Mouse (Mus musculus) c-Kit-negative CD71-positive TER-119-positive erythroid progenitor cells, embryonic 14.5 days (primary cell): Measurements from ENCODE around the gene Drc1.

Experiments
- DNase-seq: peaks from one replicate; pipeline ENCODE4 v3.0.0-alpha.2; 2013; ENCODE audit warnings: low read depth, low spot score

The Drc1 gene

DNA sequence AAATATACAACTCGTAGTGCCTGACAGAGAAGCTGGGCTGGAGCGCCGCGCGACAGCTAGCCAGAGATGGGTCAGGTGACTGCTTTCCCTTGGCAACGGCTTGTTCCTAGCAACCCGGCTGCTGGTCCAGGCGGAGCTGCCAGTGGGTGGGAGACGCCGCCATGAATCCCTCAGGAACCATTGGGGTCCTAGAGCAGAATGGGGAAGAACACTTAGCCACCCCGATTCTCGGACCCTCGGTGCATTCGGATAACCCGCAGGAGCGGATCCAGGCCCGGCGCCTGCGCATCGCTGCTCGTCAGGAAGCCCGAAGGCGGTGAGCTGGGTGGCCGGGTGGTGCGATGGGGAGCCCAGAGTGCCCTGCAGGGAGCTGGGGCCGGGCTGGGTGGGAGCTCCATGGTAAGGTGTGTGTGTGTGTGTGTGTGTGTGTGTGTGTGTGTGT lies at the start of gene Drc1:
Gene Drc1 (plus strand): TSS at position 98 of the 442 bp plus-strand sequence.
- DNase-seq, result no peak

DNA sequence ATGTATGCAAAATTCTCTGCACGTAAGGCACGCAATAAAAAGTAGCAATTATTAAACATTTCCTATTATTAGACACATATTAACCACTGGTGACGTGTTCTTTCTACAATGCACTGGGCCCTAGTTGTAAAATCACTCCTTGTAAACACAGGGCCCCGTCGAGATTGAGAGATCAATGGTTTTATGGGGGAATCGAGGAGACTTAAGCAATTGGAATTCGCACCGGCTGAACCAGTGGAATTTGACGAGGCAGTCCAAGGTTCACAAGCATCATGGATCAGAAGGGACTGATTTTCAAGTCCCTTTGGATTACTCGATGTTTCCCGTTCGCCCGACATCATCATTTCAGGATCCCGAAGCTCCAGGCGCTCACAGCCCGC lies 49.3 kb upstream of the Drc1 start:
- DNase-seq, result no peak

GRCm38 (mm10) chr5:30232271-30232971 lies 48.8 kb upstream of the Drc1 start, which contains the start of gene Selenoi:
Selenoi (plus strand) TSS chr5:30232581.
- DNase-seq, result peak; percentile 96

DNA sequence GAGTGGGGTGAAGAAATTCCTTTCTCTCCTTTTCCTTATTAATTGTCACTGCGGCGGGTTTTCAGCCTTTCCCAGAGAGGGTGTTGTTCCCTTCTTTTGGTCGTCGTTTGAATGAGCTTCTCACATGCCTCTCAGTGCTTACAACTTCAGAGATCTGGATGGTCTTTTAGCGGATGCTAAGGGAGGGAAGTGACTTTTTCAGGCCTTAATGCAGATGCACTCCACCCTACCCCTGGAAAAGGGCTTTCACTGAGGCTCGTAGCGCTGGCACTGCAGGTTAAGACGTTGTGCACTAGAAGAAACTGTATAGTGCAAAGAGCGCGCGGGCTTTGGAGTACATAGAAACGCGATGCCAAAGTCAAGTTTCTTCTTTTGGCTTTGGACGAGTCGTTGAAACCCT lies 48.1 kb upstream of the Drc1 start:
- DNase-seq, result no peak

DNA sequence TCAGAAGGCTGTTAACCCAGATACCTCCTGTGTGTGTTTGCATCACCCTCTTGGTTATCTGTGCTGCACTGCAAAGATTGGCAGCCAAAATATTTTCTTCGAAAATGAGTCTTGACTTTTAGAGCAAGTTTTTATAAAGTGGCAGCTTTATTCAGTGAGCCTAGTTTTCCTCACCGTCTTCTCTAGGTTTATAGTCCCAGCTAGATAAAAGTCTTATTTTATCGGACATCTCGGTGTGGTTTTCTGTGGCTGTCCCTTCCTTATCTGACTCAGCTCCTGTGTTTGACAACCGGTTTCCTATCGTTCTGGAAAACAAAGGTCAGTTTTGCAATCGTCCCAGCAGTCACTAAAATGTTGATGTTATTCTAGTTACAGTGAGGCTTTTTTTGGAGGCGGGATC lies 47.2 kb upstream of the Drc1 start:
- no peak for DNase-seq

DNA sequence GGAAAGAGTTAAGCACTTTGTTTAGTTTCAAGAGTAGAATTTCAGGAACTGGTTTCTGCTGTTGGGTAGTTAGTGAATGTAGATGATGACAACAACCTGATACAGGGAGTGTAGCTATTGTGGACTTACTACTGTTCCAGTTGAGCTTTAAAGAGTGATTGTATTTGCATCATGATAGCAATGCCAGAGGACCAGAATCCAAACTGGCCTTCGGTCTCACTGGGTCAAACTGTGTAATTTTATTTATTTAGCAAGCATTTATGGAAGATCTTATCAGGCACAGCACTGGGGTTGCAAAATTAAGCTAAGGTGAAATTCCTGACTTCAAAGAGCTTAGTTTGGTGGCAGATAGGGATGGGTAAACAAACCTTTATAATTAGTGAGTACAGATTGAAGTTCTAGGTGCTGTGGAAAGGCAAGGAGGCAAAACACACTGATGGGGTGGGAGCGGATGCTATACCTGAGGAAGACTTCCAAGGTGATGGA lies 45.5 kb upstream of the Drc1 start:
- DNase-seq, result no peak

GRCm38 (mm10) chr5:30238533-30238932 lies 42.7 kb upstream of the Drc1 start:
- no peak for DNase-seq

DNA sequence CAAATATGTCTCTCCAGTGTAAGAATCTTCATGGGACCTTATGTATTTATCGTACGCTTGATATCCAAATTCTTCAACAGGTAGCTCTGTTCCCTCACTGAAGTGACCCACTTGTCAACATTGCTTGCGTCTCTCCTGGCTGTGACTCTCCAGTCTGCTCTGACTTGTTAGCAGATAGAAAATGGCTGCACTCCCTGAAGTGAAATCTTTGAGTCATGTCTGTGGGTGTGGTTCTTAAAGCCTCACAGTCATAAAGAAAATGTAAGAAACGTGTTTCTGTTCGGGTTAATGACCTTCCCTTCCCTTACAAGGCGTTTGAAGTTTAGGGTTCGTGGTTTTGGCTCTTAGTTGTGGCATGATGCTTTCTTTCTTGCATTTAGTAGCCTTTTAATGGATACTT lies 40.6 kb upstream of the Drc1 start:
- DNase-seq, result no peak

DNA sequence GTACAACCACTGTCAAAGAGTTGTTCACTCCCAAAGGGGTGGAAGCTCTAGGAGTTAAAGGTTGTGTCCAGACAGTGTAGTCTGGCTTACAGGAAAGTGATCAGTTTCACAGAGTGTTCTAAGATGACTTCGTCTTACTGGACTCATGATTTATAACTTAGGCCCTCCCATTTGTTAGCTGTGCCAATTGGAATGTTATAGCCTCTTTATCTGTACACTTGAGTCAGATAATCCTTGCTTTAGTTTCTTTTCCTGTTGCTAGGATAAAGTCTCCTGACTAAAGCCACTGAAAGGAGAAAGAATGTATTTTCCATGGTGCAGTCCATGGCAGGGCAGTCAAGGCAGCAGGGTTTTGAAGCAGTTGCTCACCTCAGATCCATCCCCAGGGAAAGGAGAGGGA lies 38.8 kb upstream of the Drc1 start:
- DNase-seq, result no peak

DNA sequence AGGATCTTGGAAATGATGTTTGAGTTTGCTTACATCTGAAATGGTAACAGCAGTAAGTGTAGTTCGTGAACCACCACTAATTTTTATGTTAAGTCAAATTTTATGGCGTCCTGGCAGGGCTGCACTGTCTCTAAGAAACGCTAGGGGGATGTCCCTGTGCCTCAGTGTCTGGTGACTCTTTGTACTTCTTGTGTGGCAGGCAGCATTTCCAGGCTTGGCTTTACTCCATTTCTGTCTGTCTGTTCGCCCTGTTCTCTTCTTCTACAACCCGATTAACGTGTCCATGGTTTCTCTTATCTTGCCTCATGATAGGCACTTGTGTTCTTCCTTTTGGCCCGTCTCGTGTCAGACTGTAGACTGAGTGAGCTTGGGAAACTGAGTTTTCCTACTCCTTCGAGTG lies 37.4 kb upstream of the Drc1 start:
- DNase-seq, result no peak

DNA sequence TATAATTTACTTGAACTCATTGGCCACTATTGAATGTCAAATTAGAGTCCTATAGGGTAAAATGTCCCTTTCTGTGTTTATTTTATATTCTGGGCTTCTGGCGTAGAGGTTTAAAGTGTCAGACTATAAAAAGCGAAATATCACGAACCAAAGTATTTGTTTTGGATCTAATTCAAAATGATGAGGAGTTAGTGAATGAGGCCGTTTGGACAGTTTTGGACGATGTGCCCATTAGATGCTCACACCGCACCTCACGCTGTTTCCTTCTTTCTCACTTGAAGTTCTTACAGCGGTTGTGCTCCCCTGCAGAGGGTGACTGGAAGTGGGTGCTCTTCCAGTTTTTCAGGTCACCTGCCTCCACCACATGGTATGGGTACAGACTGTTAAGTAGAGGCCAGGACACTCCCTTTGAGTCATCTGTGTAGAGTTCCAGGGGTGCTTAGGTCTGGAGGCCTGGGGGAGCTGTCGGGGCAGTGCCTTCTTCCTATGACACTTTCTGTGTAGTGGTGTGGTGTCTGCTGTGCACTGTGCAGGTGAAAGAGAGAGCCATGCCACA lies 35.2 kb upstream of the Drc1 start:
- DNase-seq, result no peak

- no peak for DNase-seq
These were observed 33.5 kb upstream of the Drc1 start for GRCm38 (mm10) chr5:30247666-30248065.

- DNase-seq, result no peak
These were observed 25.4 kb upstream of the Drc1 start for GRCm38 (mm10) chr5:30255567-30256354.

DNA sequence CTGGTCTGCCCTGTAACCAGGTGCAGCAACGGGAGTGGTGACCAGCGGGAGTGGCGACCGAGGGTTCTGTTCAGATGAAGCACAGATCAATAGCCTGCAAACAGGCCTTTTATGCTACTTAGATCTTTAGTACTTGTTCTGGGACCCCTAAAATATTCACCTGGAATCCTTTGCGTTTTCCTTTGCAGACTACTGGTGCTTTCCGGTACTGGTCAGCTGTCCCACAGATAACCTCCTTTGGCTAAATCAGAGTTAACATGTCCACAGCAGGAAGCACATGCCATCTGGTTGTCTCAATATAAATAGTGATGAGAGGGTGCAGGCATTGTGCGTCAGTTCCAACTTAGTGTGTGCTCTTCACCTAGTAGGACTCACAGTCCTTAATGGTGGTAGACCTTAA lies 22.4 kb upstream of the Drc1 start:
- no peak for DNase-seq

- DNase-seq, result no peak
These were observed 10.5 kb upstream of the Drc1 start for GRCm38 (mm10) chr5:30270571-30271190.

- no peak for DNase-seq
These were observed 9.4 kb upstream of the Drc1 start for GRCm38 (mm10) chr5:30271599-30272281.

DNA sequence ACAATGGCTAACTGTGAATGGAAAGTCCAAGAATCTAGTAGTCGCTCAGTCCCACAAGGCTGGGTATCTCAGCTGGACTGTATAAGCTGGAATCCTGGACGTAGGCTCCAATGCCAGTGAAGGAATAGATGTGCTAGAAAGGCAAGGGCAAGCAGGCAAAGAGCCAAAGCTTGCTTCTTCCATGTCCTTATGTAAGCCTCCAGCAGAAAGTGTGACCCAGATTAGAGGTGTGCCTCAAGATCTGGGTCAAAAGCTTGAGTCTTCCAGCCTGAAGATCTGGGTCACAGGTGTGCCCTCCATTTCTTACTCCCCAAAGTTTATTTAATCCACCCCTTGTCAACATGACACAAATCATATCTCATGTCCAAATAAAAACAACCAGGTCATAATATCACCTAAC lies 4.8 kb upstream of the Drc1 start:
- DNase-seq, result no peak

- no peak for DNase-seq
These were observed 2.2 kb upstream of the Drc1 start for GRCm38 (mm10) chr5:30278952-30279351.

GRCm38 (mm10) chr5:30279446-30279845 lies 1.7 kb upstream of the Drc1 start:
- DNase-seq, result no peak

GRCm38 (mm10) chr5:30280864-30281263 lies 324 bp upstream of the Drc1 start:
- DNase-seq, result no peak

- no peak for DNase-seq
These were observed 5.0 kb downstream of the Drc1 start for GRCm38 (mm10) chr5:30285944-30286799.
